Mouse (Mus musculus) yolk sac, embryonic 10.5 days (tissue): ENCODE measurements around the gene Lamb2.

ENCODE experiments used
- DNase-seq: peaks from one replicate; pipeline ENCODE4 v3.0.0-alpha.2; 2017; ENCODE audit warnings: low spot score

The Lamb2 gene

DNA sequence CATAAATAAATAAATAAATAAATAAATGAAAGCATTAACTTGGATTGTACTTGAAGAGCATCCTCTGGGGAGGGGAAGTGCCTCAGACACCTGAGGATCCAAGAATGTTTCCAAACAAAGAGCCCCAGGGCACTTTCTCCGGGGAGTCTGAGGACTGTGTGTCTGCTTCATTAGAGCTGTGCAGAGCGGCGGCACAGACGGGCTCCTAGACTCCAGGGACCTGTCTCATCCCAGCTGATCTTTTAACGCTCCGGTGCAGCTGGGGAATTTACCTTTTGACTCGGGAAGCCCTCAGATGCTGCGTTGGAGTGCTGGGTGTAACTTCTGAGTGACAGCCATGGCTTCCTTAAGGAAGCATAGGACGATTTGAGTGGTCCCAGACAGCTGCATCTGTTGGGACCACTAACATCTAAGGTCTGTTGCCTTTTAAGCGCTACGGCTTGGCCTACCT, 18.3 kb upstream of the Lamb2 start, which contains the start of gene Klhdc8b:
Gene Klhdc8b, minus strand, starts transcription at position 401 of the 451 bp plus-strand sequence.
- no peak for DNase-seq

DNA sequence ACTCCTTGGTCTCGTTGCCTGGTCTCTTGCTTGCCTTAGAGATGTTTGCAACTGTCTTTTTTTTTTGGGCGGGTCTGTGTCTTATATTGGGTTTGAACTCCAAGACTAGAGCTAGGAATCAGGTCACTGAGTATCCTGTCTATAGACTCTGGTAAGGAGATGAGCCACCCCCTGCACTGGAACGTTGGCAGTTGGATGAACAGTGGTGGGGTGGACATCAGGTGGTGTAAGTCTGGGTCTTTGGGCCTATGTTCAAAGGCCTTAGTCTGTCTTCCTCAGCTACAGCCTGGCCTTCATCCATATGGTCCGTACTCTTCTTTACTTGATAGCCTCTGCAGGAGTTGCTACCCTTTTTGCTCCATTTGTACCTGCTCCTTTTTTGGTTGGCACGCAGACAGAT, 17.9 kb upstream of the Lamb2 start:
- DNase-seq: no peak

DNA sequence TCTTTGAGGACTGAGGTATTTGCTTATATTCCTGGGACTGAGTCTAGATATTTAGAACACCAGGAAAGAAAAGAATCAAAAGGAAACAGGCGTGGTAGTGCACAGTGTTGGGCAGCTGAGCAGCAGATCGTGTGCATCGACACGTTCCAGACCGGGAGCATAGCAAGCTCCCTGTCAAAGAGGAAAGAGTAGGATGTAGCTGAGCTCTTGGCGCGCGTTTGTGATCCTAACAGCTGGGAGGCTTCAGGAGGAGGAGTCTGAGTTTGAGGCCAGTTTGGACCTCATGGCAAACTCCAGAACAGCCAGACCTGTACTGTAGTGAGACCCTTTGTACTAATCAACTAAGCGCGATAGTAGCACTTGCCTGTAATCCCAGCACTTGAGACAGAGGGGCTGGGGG, 17.3 kb upstream of the Lamb2 start:
- no peak for DNase-seq

DNA sequence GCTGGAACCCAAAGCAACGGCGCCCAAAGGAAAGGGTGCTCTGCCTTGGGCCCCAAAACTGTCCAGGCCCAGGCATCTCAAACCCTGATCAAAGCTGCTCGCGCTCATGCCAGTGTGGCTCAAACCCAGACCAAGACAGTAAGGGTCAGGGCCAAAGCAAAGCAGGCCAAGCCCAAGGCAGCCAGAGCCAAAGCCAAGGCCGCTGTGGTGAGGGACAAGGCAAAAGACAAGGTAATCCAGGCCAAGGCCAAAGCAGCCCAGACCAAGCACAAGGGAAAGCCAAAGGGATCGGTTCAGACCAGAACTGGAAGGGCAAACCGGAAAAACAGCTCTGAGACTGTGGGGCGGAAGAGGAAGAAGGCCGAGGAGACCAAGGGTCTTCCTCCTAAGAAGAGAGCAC, 15.8 kb upstream of the Lamb2 start:
- no peak for DNase-seq

DNA sequence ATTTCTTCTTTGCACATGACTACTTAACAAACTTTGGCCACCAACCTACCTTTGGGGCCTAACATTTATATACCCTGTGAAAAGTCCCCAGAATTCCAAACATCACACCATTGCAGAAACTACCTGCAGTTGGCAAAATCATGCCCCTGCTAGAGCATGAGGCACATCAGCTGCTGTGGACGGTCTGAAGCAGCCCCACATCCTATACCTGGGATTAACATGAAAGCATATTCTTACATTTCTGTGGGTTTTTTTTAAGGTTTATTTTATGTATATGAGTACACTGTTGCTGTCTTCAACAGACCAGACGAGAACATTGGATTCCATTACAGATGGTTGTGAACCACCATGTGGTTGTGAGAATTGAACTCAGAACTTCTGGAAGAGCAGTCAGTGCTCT, 13.3 kb upstream of the Lamb2 start:
- DNase-seq: no peak

DNA sequence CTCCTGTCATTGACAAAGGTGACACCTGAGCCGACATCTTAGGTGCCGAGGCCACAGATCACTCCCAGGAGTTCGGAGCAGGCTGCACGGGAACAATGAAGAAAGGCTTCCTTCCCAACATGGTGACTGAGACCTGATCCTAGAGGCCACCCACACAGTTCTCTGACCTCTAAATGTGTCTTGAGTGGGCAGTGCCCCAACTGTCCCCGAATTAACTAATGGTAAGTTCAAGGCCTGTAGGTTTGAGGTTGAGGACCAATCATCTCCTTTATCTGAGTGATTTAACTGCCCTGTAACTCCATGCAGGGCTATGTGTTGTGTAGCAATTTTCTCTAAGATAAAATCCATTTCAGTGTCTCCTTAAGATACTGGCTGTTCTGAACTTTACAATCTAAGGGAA, 10.1 kb upstream of the Lamb2 start:
- DNase-seq: no peak

DNA sequence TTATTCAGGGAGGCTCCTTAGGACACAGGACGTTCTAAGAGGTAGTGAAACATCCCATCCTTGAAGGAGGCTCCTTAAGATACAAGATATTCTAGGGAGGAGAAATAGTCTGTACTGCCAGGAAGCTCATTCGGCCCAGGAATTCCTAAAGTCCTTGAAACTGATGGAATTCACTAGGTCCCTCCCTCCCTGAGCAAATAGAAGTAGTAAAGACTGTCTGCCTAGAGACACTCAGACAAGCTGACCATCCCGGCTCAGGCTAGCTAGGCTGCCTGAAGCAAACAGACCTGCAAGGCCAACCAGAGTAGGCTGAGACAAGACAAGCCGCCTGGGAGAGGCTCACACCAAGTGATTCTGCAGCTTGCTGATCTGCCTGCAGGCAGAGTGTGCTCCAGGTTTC, 9.7 kb upstream of the Lamb2 start:
- peak; percentile 76 for DNase-seq

DNA sequence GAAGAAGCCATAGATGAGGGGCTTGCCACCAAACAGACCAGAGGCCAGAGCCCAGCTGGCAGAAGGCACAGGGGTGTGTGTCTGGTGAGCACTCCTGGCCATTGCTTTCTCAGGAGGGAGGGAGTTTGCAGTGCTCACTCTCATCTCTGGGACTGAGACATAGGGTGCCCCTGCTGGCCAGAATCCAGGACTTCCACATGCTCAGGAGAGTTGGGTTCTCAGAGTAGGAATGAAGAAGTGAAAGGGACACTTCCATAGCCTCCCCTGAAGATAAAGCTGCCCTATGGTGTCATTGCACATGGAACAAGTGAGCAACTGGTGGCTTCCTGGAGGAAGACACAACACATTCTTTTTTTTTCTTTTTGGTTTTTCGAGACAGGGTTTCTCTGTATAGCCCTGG, 5.0 kb upstream of the Lamb2 start:
- DNase-seq: no peak

DNA sequence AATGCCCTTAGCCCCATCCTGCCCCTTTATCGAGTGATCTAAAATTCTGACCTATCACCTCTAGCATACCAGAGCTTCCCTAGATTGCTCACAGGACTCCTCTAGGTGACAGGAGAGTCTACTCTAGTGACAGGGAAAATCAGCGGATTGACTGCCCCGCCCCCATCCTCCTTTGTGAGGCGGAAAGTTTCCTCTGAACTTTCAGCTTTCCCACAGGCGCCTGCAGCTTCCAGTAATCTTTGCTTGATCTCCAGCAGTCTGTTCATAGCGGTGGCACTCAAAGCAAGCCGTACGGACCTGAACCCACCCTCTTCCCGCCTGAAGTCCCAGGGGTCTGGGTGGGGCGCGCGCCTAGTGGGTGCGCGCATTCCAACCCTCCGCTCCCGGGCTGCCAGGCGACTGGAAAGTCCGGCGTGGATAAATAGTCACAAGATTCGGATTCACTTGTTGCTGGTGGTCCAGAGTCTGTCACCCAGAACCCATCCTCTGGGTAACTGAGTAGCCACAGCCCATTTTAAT, 839 bp upstream of the Lamb2 start:
- peak; percentile 91 for DNase-seq

DNA sequence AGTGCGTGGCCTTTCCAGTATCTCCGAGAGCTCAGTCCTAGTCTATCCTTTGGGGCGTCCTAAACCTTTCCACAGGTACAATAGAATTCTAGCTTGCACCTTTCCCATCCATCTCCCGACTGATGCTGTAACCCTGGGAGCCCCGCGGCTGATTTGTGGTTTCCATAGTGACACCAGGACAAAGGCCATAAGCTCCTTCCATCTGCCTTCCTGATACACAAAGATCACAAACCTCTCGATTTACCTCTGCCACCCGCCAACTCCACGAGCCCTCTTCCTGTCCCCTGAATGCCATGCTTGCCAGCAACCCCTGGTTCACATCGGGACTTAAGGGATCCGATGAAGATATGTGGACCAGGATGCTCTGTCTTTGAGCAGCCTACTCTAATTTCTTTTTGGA, 295 bp upstream of the Lamb2 start:
- DNase-seq: no peak

DNA sequence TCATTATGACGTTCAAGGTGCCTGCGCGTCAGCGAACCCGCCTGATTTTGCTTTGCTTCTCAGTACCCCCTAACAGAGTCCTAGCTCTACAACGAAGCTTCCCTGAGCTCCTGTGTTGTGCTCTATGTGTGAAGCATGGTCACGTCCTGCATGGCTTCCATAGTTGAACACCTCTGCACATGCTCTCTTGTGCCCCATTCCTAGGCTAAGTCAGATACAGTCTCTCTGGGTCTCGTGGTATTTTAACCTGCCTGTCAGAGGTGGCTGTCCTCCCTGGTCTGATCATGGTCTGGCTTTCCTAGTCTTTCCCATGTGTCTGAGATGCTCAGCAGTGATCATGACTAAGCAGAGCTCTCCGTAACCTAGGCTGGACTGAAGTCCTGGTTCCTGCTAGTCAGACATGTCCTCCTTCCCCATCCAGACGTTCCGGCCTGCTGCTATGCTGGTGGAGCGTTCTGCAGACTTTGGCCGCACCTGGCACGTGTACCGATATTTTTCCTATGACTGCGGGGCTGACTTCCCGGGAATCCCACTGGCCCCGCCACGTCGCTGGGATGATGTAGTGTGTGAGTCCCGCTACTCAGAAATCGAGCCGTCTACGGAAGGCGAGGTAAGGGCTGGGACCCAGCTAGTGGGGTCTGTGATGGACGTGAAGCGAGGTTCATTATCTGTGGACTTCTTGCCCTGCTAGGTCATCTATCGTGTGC, 1.4 kb downstream of the Lamb2 start:
- no peak for DNase-seq

DNA sequence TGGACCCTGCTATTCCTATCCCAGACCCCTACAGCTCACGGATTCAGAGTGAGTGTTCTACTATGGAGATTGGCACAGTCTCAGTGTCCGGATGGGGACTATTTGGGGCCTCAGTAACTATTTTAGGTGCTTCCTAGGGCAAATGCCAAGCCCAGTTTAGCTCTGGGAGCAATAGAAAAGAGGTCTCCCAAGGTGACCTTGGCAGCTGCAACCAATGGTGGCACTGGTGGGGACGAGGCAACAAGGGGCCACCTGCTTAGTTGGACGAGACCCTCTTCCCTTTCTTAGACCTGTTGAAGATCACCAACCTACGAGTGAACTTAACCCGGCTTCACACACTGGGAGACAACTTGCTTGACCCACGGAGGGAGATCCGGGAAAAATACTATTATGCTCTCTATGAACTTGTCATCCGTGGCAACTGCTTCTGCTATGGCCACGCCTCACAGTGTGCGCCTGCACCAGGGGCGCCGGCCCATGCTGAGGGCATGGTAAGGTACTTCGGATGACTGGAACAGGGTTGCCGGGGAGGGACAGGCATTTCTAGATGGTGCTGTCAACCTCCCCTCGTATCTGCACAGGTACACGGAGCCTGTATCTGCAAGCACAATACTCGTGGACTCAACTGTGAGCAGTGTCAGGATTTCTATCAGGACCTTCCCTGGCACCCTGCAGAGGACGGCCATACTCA, 2.1 kb downstream of the Lamb2 start:
- DNase-seq: no peak

DNA sequence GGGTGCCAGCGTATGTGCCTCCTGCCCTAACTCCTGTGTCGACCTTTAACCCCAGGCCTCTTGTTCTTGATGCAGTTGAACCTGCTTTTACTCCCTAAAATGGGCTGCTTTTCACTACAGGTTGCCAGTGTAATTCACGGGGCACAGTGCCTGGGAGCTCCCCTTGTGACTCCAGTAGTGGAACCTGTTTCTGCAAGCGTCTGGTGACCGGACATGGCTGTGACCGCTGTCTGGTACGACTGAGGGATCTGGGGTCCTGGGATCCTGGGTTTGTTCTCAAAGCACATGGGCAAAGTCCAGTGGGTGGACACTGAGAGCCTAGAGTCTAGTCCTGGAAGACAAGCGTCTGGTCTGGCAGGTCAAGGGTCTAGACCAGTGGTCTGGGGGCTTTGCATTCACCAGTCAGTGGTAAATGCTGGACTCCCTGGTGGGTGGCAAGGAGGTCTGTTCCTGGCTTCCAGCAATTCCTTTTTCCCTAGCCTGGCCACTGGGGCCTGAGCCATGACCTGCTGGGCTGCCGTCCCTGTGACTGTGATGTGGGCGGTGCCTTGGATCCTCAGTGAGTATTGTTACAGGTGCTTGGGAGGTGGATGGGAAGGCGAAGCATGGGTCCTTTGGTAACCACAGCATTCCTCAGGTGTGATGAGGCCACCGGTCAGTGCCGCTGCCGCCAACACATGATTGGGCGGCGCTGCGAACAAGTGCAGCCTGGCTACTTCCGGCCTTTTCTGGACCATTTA, 3.7 kb downstream of the Lamb2 start:
- peak; percentile 72 for DNase-seq

DNA sequence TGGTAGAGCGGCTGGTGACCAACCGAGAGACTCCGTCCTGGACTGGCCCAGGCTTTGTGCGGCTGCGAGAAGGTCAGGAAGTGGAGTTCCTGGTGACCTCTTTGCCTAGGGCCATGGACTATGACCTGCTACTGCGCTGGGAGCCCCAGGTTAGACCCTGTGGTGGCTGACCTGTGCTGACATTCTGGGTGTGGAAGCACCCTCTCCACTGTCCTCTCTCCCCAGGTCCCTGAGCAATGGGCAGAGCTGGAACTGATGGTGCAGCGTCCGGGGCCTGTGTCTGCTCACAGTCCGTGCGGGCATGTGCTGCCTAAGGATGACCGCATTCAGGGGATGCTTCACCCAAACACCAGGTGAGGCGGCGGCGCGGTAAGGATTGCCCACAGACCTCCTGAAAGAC, 4.5 kb downstream of the Lamb2 start:
- DNase-seq: peak; percentile 36

DNA sequence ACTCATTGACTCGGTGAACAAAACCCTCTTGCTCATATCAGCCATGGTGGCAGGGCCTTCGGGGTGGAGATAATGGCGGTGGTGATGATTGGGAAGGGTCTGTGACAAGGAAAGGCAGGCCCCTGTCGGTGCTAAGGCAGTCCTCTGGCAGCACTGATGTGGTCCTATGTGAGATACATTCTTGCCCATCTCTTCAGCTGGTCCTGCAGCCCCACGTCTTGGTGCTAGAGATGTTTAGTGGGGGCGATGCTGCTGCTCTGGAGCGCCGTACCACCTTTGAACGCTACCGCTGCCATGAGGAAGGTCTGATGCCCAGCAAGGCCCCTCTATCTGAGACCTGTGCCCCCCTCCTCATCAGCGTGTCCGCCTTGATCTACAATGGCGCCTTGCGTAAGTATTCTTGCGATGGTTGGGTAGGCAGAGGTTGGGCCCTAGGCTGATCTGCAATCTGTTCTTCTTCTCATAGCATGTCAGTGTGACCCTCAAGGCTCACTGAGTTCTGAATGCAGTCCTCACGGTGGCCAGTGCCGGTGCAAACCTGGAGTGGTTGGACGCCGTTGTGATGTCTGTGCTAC, 5.9 kb downstream of the Lamb2 start:
- no peak for DNase-seq

DNA sequence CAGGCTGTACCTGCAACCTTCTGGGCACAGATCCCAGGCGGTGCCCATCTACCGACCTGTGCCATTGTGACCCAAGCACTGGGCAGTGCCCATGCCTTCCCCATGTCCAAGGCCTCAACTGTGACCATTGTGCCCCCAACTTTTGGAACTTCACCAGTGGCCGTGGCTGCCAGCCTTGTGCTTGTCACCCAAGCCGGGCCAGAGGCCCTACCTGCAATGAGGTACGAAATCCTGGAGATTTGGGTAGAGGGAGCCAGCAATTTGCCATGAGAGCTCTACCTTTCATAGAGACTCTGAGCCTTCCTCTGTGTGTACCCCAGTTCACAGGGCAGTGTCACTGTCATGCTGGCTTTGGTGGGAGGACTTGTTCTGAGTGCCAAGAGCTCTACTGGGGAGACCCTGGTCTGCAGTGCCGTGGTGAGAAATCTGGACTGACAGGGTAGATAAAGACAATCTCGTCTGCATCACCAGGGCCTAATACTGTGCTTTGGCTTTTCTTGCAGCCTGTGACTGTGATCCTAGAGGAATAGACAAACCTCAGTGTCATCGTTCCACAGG, 7.5 kb downstream of the Lamb2 start:
- DNase-seq: no peak

DNA sequence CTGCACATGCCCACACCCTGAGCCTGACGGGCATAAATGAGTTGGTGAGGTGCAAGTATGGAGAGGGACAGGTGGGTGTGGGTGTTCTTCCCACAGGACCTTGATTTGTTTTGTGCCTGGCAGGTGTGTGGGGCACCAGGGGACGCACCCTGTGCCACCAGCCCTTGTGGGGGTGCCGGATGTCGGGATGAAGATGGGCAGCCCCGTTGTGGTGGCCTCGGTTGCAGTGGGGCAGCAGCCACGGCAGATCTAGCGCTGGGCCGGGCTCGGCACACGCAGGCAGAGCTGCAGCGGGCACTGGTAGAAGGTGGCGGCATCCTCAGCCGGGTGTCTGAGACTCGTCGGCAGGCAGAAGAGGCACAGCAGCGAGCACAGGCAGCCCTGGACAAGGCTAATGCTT, 8.9 kb downstream of the Lamb2 start:
- DNase-seq: no peak

DNA sequence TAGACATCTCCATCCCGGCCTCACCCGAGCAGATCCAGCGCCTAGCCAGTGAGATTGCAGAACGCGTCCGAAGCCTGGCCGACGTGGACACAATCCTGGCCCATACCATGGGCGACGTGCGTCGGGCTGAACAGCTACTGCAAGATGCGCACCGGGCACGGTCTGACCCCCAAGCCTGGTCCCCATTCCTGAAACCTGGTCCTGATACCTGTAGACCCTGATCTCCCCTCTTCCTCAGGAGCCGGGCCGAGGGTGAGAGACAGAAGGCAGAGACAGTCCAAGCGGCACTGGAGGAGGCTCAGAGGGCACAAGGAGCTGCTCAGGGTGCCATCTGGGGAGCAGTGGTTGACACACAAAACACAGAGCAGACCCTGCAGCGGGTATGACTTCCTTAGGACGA, 9.7 kb downstream of the Lamb2 start:
- DNase-seq: no peak

DNA sequence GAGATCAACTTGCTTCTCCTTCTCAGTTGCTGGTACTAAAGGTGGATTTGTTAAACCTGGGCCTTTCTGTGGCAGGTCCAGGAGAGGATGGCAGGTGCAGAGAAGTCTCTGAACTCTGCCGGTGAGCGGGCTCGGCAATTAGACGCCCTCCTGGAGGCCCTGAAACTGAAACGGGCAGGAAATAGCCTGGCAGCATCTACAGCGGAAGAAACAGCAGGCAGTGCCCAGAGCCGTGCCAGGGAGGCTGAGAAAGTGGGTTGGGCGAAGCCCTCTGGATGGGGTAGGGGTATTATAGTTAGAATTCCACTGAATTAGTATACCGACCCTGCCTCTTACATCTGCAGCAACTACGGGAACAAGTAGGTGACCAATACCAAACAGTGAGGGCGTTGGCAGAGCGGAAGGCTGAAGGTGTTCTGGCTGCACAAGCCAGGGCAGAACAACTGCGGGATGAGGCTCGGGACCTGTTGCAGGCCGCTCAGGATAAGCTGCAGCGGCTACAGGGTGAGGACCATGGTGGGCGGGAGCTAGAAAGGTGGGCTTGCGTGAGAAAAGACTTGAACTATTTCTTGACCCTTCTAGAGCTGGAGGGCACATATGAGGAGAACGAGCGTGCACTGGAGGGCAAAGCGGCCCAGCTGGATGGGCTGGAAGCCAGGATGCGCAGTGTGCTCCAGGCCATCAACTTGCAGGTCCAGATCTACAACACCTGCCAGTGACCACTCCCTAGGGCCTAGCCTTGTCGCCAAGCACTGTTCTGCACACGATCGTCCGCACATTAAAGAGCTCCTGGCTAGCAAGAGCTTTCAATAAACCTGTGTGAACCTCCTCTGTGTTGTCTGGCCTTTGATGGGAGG, 10.4 kb downstream of the Lamb2 start:
- no peak for DNase-seq

DNA sequence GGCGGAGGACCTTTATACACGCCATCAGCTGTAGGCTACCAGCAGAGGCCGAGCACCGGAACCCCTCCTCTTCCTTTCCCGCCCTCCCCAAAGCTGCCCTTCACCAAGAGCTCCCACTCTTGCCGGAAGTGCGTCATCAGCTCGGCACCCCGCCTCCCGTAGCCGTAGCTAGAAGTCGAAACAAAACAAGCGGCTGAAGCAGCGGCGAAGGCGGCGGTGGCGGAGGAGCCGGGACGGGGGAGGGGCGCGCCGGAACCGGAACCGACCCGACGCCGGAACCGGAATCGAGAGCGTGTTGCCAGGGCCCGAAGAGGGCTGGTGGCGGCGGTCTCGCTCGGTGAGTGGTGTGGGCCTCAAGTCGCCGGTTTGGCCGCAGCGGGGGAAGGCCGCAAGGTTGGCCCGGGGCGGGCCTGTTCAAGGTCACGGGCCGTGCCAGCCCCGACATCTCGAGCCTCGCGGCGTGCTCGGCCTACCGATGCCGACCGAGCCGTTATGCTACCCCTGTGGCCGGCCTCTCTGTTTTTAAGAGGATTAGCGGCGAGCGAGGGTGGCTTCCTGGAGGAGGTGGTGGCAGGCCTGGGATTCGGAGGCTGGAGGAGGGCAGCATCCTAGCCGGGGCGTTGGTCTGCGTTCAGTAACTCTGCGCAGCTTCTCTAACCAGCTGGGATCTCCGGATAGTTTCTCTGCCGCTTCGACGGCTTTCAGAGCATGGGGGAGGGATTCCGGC, 11.2 kb downstream of the Lamb2 start, which contains the start of gene Usp19:
Gene Usp19, plus strand, starts transcription at position 44 of the 727 bp plus-strand sequence.
- peak; percentile 97 for DNase-seq

DNA sequence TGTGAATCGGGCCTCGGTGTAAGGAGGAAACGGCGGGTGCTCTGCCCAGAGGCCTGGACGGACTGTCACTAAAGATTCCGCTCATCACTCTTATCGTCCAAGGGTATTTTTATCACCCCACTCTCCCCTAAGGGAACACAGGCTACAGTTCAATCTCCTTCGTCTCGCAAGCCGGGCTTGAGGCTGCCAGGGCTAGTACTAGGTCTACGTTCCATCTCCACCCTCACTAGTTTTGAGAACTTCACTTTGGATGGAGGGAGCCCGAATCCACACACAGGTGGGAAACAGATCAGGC, 11.7 kb downstream of the Lamb2 start:
- no peak for DNase-seq
